Mouse (Mus musculus) brown adipose tissue, adult 24 weeks (tissue): Measurements from ENCODE around the gene Adamts16. TPM values are rescaled to one million over a fixed set of nuclear protein-coding genes. Genes with fewer than 3 reads are reported as not detected.
"Not testable (repeated sequence)": the region's sequence is repeated elsewhere in the genome, so short reads cannot be mapped to it uniquely, and the experiment has no call there.

Experiments
- H3K27ac ChIP-seq: fragments of 200-500 bp; replicated peaks from 2 replicates; pipeline ENCODE4 v1.5.1; 2012; ENCODE audit warnings: low read depth, mild to moderate bottlenecking, low read length
- H3K4me1 ChIP-seq: fragments of 200-500 bp; 2 replicates; pipeline ENCODE4 v1.6.1; 2012; ENCODE audit warnings: low read length, mixed read lengths; ENCODE audit not compliant: control insufficient read depth, insufficient read depth, insufficient read length
- H3K4me3 ChIP-seq: fragments of 200-500 bp; 2 replicates; pipeline ENCODE4 v1.5.1; 2012; ENCODE audit warnings: low read depth, mild to moderate bottlenecking, low read length, moderate library complexity; ENCODE audit not compliant: insufficient read depth
- polyA plus RNA-seq: library from polyadenylated mRNA; stranded (reverse); fragments of >200 nt; gene quantifications from 2 replicates; pipeline ENCODE4 v1.2.4, GENCODE M21; 2012; ENCODE audit not compliant: missing spikeins, insufficient read depth, insufficient read length

The Adamts16 gene
- polyA plus RNA-seq = 0.33 and 0.63 TPM in 2 replicates

GRCm38 (mm10) chr13:70841421-70841904, at the start of gene Adamts16:
TSS of gene Adamts16 (minus strand) at chr13:70841811.
- H3K4me3 ChIP-seq = no peak within 1 kb of the TSS
- no peaks in the 10 kb centered on the region for H3K4me1 ChIP-seq
- no peak within 1 kb of the TSS for H3K27ac ChIP-seq

GRCm38 (mm10) chr13:70887136-70887535, 45.5 kb upstream of the Adamts16 start:
- Histone ChIP-seq H3K4me3 (no peak overlapping the region), H3K27ac (no peak overlapping the region), H3K4me1 (peaks cover 5% of the 10 kb centered on the region; the same call in 1 of the 2 replicates)

- no peak overlapping the region for H3K4me3 ChIP-seq
- H3K27ac ChIP-seq = no peak overlapping the region; the same call in 1 of the 2 replicates
Measured at GRCm38 (mm10) chr13:70885006-70885405, 43.4 kb upstream of the Adamts16 start.

GRCm38 (mm10) chr13:70883891-70884890, 42.6 kb upstream of the Adamts16 start:
- H3K27ac ChIP-seq = no peak overlapping the region

More at GRCm38 (mm10) chr13:70885006-70885405, 43.4 kb upstream of the Adamts16 start:
- peaks cover 5% of the 10 kb centered on the region; the same call in 1 of the 2 replicates for H3K4me1 ChIP-seq

GRCm38 (mm10) chr13:70879971-70880370, 38.4 kb upstream of the Adamts16 start:
- H3K4me3 ChIP-seq, H3K4me1 ChIP-seq, H3K27ac ChIP-seq: not testable (repeated sequence)

More at GRCm38 (mm10) chr13:70883891-70884890, 42.6 kb upstream of the Adamts16 start:
- Histone ChIP-seq H3K4me3 (no peak overlapping the region), H3K4me1 (peaks cover 5% of the 10 kb centered on the region; the same call in 1 of the 2 replicates)

- Histone ChIP-seq H3K4me1 (no peaks in the 10 kb centered on the region), H3K27ac (no peak overlapping the region), H3K4me3 (no peak overlapping the region)
Measured at GRCm38 (mm10) chr13:70877550-70877913, 35.9 kb upstream of the Adamts16 start.

GRCm38 (mm10) chr13:70876648-70877549, 35.3 kb upstream of the Adamts16 start:
- no peak overlapping the region for H3K4me3 ChIP-seq
- no peak overlapping the region for H3K27ac ChIP-seq
- H3K4me1 ChIP-seq = no peaks in the 10 kb centered on the region

- no peak overlapping the region for H3K4me3 ChIP-seq
- no peak overlapping the region for H3K27ac ChIP-seq
- no peaks in the 10 kb centered on the region for H3K4me1 ChIP-seq
Measured at GRCm38 (mm10) chr13:70875411-70875949, 33.9 kb upstream of the Adamts16 start.

GRCm38 (mm10) chr13:70874741-70875140, 33.1 kb upstream of the Adamts16 start:
- Histone ChIP-seq H3K4me1 (no peaks in the 10 kb centered on the region), H3K4me3 (no peak overlapping the region), H3K27ac (no peak overlapping the region)

- H3K4me3 ChIP-seq, H3K27ac ChIP-seq, H3K4me1 ChIP-seq: not testable (repeated sequence)
Measured at GRCm38 (mm10) chr13:70873851-70874250, 32.2 kb upstream of the Adamts16 start.

GRCm38 (mm10) chr13:70871049-70871448, 29.4 kb upstream of the Adamts16 start:
- Histone ChIP-seq H3K27ac (no peak overlapping the region), H3K4me3 (no peak overlapping the region), H3K4me1 (no peaks in the 10 kb centered on the region)

GRCm38 (mm10) chr13:70866971-70867625, 25.5 kb upstream of the Adamts16 start:
- Histone ChIP-seq H3K4me3 (no peak overlapping the region), H3K4me1 (no peaks in the 10 kb centered on the region), H3K27ac (no peak overlapping the region)

GRCm38 (mm10) chr13:70865867-70866266, 24.3 kb upstream of the Adamts16 start:
- Histone ChIP-seq H3K4me3 (no peak overlapping the region), H3K4me1 (no peaks in the 10 kb centered on the region), H3K27ac (no peak overlapping the region)
